In genomic region chr13:31626991-31627625, GRCm38 (mm10) we compare ENCODE assay signal across 8 mouse cellular contexts. TPM values are rescaled to one million over a fixed set of nuclear protein-coding genes. Genes with fewer than 3 reads are reported as not detected.
DNase-seq lines count a peak whose midpoint lies in the region; ATAC-seq and TF ChIP-seq lines count a peak whose summit lies in the region.

No protein-coding gene starts in this region.

- no peak for TF ChIP-seq CTCF in layer of hippocampus, adult 2 months (conservative IDR thresholded peaks at IDR 0.05)
- no peak for TF ChIP-seq CTCF in olfactory bulb, adult 2 months (IDR thresholded peaks at IDR 0.05; ENCODE audit: insufficient read depth, low read depth, low read length)

- DNase-seq in layer of hippocampus, adult 2 months (ENCODE audit: low spot score in 2 of 2): no peak
- no peak for DNase-seq in layer of hippocampus, adult 11-12 months (ENCODE audit: low spot score)
- DNase-seq in layer of hippocampus, adult 18-20 months (ENCODE audit: low spot score in 2 of 2): no peak
- no peak for DNase-seq in urinary bladder, postnatal 25 days (ENCODE audit: low spot score)
- DNase-seq in heart, adult 18-20 months: no peak

- peaks cover 90% of the 10 kb centered on the region for H3K27me3 ChIP-seq in embryonic facial prominence, embryonic 12.5 days
- H3K27me3 ChIP-seq in intestine, embryonic 16.5 days (replicated peaks; ENCODE audit: control insufficient read depth, insufficient read depth, low read length): peaks cover 71% of the 10 kb centered on the region

- H3K36me3 ChIP-seq in embryonic facial prominence, embryonic 12.5 days: no peaks in the 10 kb centered on the region
- H3K36me3 ChIP-seq in intestine, embryonic 16.5 days (ENCODE audit: control insufficient read depth, insufficient read depth, low read length): no peaks in the 10 kb centered on the region

- no peaks in the 10 kb centered on the region for H3K9me3 ChIP-seq in embryonic facial prominence, embryonic 12.5 days
- no peaks in the 10 kb centered on the region for H3K9me3 ChIP-seq in intestine, embryonic 16.5 days (ENCODE audit: control insufficient read depth, low read length)

- ATAC-seq in embryonic facial prominence, embryonic 12.5 days (ENCODE audit: insufficient number of reproducible peaks, insufficient read depth, low FRiP score, low TSS enrichment): no peak
- ATAC-seq in intestine, embryonic 16.5 days: no peak

- WGBS in embryonic facial prominence, embryonic 12.5 days: under 1% methylated on average over 24 of the region's 24 CpGs
- WGBS in intestine, embryonic 16.5 days: 3% methylated on average over 24 of the region's 24 CpGs
- WGBS in olfactory bulb, adult 2 months: 5% methylated on average over 24 of the region's 24 CpGs

- H3K9ac ChIP-seq in embryonic facial prominence, embryonic 12.5 days: peak overlapping the region; percentile 79
- H3K9ac ChIP-seq in intestine, embryonic 16.5 days (ENCODE audit: low read depth, low read length): peak overlapping the region; percentile 82

- H3K27ac ChIP-seq in layer of hippocampus, adult 2 months: peak overlapping the region; percentile 72
- peak overlapping the region; percentile 91 for H3K27ac ChIP-seq in embryonic facial prominence, embryonic 12.5 days
- H3K27ac ChIP-seq in intestine, embryonic 16.5 days (ENCODE audit: low read length): peak overlapping the region; percentile 87
- H3K27ac ChIP-seq in olfactory bulb, adult 2 months (ENCODE audit: insufficient read depth, low read depth, low read length): no peak overlapping the region

- peak overlapping the region; percentile 85 for H3K4me2 ChIP-seq in embryonic facial prominence, embryonic 12.5 days (replicated peaks)
- H3K4me2 ChIP-seq in intestine, embryonic 16.5 days (ENCODE audit: low read depth, low read length): peak overlapping the region; percentile 83

- H3K4me1 ChIP-seq in embryonic facial prominence, embryonic 12.5 days: peaks cover 37% of the 10 kb centered on the region
- H3K4me1 ChIP-seq in intestine, embryonic 16.5 days (ENCODE audit: control insufficient read depth, insufficient read depth, low read length): peaks cover 18% of the 10 kb centered on the region
- H3K4me1 ChIP-seq in olfactory bulb, adult 2 months (ENCODE audit: control insufficient read depth, insufficient read depth, low read length): peaks cover 27% of the 10 kb centered on the region

- peak overlapping the region; percentile 47 for H3K4me3 ChIP-seq in layer of hippocampus, adult 2 months
- H3K4me3 ChIP-seq in embryonic facial prominence, embryonic 12.5 days: peak overlapping the region; percentile 51
- peak overlapping the region; percentile 67 for H3K4me3 ChIP-seq in intestine, embryonic 16.5 days (ENCODE audit: low read length)
- peak overlapping the region; percentile 44; the same call in 1 of the 2 replicates for H3K4me3 ChIP-seq in olfactory bulb, adult 2 months (ENCODE audit: insufficient read depth, low read depth, low read length)

- TF ChIP-seq POLR2A in olfactory bulb, adult 2 months (IDR thresholded peaks at IDR 0.05; ENCODE audit: insufficient read depth, low read depth, low read length): no peak

RNA-seq across cellular contexts. Expression of gene Foxf2, which starts 1.5 kb away (rescaled TPM):
- total RNA-seq in layer of hippocampus, adult 2 months (2021): 1 to 10 TPM; 4.7 to 5.5 TPM
- 21.4 and 25.8 TPM in 2 replicates for polyA plus RNA-seq in embryonic facial prominence, embryonic 12.5 days (2016; fragmentation: Nextera tagmentation; extraction: Ambion mirVana)
- polyA plus RNA-seq in intestine, embryonic 16.5 days (2015; fragmentation: Nextera tagmentation; extraction: Ambion mirVana): 11.4 and 13.7 TPM in 2 replicates
- polyA plus RNA-seq in olfactory bulb, adult 2 months (2012; ENCODE audit: insufficient read depth, insufficient read length, low replicate concordance, missing spikeins): not detected in 2 replicates
- total RNA-seq in layer of hippocampus, adult 18-20 months (2021): 1 to 10 TPM; 4.0 to 5.5 TPM
- not detected for total RNA-seq in heart, adult 18-20 months (2021)

Comparison
In these comparisons a context has a peak if more than half of its experiments do, and no peak if none do; other contexts are left out.
1. RNA of gene Foxf2, which starts 1.5 kb away (total RNA-seq): 4.7 to 5.5 TPM in layer of hippocampus, adult 2 months and 4.0 to 5.5 TPM in layer of hippocampus, adult 18-20 months; not detected in heart, adult 18-20 months; every median in the first group is over 4 times any median in the second.
2. Peak in every context shown above with its lines, with median percentiles within 50 percentile points of each other: H3K4me3 ChIP-seq.